Mouse (Mus musculus) cerebellum, postnatal 25 days (tissue): ENCODE data around the gene Gpr89.

Experiments used
- DNase-seq, 2 experiments: peaks; one replicate each; pipeline ENCODE4 v3.0.0; 2021; ENCODE audit warnings: mixed read lengths in 2 of 2

Gpr89 gene

DNA sequence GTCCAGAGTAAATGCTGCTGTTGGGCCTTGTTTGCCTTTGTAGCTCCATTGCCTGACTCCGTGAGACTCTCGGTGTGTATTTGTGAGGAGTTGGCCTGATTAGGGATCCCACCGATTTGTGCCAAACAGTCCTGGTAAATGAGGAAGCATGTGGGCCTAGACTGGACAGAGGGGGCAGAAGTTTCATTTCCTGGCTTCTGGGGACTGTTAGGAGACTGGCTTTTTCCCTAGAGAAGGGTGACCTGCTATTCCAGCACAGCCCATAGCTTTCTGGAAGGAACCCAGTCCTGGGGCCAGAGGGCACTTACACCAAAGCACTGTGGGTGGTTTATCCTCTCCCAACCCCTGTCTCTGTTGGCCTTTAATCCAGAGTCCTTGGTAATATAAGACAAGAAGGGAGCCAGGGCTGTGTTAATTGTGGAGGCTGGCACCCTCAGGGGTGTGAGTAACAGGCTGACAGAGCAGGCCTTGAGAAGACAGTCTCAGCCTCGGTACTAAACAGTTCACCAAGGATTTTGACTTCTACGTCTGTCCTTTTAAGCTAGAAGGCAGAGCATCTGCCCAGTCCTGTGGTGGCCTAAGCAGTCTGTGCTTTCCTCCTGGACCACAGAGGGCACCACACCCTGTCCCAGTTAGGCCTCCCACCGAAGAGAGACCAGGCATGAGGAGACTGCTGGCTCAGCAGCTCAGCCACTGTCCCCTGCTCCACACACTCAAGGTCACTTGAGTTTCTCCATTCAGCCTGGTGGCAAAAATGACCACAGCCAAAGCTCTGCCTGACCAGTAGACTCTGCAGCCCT is 84.8 kb downstream of the Gpr89 start:
- no peak for DNase-seq
